Mouse (Mus musculus): Measurements from ENCODE around the gene Mob1a.

Gene Mob1a

GRCm38 (mm10) chr6:83392166-83392780, 66.5 kb downstream of the Mob1a start:
- no peak for DNase-seq
